Mouse (Mus musculus) heart, postnatal 36 days (tissue): Measurements from ENCODE around the gene Smyd3. TPM values are rescaled to one million over a fixed set of nuclear protein-coding genes. Genes with fewer than 3 reads are reported as not detected.

Experiments
- DNase-seq, 2 experiments: peaks; one replicate each; pipeline ENCODE4 v3.0.0; 2021 to 2022
- intact Hi-C: fragments of 180-260 bp; cut with DNase I; formaldehyde crosslinking; loops from one replicate; pipeline ENCODE4 v1.15.1; 2025
- total RNA-seq, 2 experiments: library from RNA; stranded (reverse); gene quantifications; 2 replicates each; pipeline ENCODE4 v1.2.3; 2021

Smyd3 gene
- total RNA-seq, 2 experiments from 2014 or later, result 6.9 to 7.2 TPM

GRCm38 (mm10) chr1:179142177-179142576, 375.7 kb downstream of the Smyd3 start:
- intact Hi-C loops, result loop anchor here (1.0 to 5.0 kb wide), 4 partner anchors 90 to 615 kb away; no protein-coding TSS in a partner anchor
- DNase-seq, result peak; percentile 36 to 38

DNA sequence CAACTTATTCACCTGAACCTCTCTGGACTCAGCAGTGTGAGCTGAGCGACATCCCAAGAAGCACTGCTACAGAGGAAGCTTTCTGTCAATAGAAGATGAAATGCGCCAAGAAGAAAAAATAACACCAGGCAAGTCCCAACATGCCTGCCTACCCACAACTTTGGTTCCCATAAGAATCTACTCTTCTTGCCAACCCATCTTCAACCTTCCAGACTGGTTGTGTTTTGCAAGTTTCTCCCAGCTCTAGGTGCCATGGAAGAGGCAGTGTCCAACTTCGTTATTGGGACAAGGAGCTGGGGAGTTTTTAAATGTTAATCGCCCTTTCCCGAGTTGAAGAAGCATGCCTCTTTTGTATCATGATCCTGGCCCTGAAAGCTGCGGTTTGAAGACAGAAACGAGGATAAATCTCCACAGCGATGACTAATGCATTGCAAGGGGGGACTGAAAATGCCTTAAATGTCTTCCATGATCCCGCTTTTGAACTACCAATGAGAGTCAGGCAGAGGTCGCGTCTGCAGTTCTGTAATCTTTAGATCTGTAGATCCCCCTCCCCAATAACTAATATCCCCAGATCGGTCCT, 376.7 kb downstream of the Smyd3 start:
- intact Hi-C loops, result loop anchor here (5.0 kb wide), 3 partner anchors 91 to 336 kb away; no protein-coding TSS in a partner anchor
- no peak for DNase-seq

- DNase-seq, result no peak
- intact Hi-C loops, result no loop called here
Observed at GRCm38 (mm10) chr1:179137145-179137477, 380.7 kb downstream of the Smyd3 start.

DNA sequence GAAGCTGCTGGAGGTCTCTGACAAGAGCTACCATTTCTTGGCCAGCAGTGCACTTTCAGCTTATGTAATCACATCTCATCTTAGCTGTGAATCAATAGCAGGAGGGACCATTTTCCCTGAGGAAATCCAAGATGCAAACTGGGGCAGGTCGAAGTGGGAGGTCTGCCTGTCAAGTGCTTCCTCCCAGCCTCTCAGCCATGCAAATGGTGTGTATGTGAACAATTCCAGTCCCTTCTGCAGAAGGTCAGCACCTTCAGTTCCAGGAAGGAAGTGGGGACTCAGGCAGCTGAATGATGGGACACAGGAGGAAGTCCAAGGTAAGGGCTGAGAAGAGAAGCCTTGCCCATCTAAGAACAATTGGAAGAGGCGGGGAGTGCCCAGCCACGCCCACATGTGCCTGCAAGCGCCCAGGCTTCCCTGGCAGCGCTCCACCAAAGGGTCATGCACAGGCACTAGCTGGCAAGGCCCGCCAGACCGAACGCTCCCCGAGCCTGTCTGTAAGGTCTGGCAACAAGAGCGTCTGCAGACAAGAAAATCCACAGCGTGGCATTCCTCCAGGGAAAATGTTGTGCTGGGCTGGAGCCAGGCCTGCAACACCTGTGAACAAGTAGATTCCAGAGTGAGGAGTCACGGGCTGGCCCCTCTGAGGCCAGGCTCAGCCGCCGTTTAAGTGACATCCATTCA, 381.2 kb downstream of the Smyd3 start:
- intact Hi-C loops, result no loop called here
- DNase-seq, result peak; percentile 37 to 44

DNA sequence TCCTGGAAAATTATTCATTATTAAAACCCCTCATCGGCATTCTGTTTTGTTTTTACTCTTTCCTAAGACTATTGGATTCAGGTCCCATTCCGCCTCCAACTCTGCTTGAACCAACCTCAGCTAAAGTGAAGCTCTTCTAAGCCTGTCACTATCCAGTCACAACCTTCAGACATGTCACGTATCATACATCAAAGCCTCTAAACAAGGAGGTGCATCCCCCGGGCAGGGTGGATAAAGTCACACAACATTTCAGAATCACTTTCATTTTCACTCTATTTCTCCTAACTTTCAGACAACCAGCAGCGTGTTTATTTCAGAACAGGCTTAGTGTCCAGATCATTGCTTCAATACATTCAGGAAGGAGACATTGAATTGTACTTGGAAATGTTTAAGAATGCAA, 387.8 kb downstream of the Smyd3 start:
- intact Hi-C loops, result no loop called here
- DNase-seq, result no peak

DNA sequence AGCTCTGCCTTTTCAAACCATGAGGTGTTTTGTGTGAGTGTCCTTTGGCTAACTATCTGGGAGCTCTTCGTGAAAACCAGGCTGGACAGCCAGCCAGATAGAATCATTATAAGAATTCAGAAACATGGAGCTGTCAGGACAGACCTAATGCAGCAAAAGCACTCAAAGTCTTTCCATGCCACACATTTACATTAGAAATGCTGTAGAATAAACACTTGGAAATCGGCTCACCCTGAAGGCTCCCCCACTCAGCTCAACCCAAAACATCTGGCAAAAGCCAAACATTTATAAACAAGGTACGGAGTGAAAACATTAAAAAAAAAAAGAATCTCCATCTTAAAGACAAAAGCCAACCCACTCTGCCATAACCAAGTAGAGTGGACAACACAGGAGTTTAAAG, 391.6 kb downstream of the Smyd3 start:
- intact Hi-C loops, result no loop called here
- no peak for DNase-seq

- DNase-seq, result no peak
- intact Hi-C loops, result no loop called here
Observed at GRCm38 (mm10) chr1:179122476-179123229, 395.2 kb downstream of the Smyd3 start.

- intact Hi-C loops, result no loop called here
- no peak for DNase-seq
Observed at GRCm38 (mm10) chr1:179120217-179120966, 397.4 kb downstream of the Smyd3 start.

GRCm38 (mm10) chr1:179118673-179119072, 399.2 kb downstream of the Smyd3 start:
- intact Hi-C loops, result no loop called here
- no peak for DNase-seq

- no peak for DNase-seq
- intact Hi-C loops, result no loop called here
Observed at GRCm38 (mm10) chr1:179116729-179117663, 400.8 kb downstream of the Smyd3 start.

DNA sequence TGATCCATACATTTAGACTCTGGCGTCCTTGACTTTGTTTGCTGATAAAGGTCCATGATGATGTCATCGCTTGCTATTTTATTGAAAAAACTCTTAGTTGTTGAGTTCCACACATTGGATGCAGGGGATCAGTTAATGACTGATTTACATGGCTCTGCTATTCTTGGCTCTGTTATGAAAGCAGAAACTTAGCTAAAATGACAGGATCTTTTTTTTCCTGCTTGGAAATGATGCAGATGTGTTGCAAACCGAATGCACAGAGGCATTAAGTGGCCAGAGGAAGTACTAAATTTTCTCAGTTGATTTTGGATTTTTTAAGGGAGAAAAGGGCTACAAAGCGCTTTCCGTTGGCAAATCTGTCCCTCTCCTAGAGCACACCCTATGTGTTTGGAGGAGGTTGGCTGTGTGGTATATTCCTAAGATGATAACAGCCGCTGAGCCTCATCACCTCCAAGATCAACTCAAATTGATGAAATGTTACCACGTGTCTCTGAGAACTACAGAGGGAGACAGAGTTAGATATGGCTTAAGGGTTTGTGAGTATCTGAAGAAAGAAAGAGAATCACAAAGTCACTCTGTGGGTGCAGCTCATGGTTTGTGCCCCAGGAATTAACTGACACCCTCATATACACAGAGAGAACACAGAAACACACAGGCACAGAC, 402.9 kb downstream of the Smyd3 start:
- intact Hi-C loops, result no loop called here
- no peak for DNase-seq

GRCm38 (mm10) chr1:179114385-179114784, 403.5 kb downstream of the Smyd3 start:
- intact Hi-C loops, result no loop called here
- DNase-seq, result no peak

DNA sequence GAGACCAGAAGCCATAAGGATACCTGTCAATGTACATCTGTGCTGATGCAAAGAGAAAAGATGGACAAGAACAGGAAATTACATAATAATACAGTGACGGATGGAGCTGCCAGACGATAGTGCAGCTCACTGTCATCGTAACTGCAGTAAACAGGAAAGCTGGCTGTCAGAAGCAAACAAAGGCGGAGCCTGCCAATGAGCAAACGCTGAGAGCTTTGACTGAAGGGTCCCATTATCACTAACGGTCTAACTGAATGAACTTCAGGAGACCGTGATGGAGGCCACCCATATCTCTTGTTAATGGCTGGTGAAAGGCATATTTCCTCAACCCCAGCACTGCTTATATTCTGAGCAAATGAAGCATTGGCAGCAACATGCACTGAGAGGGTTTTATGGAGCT, 409.1 kb downstream of the Smyd3 start:
- intact Hi-C loops, result no loop called here
- no peak for DNase-seq

DNA sequence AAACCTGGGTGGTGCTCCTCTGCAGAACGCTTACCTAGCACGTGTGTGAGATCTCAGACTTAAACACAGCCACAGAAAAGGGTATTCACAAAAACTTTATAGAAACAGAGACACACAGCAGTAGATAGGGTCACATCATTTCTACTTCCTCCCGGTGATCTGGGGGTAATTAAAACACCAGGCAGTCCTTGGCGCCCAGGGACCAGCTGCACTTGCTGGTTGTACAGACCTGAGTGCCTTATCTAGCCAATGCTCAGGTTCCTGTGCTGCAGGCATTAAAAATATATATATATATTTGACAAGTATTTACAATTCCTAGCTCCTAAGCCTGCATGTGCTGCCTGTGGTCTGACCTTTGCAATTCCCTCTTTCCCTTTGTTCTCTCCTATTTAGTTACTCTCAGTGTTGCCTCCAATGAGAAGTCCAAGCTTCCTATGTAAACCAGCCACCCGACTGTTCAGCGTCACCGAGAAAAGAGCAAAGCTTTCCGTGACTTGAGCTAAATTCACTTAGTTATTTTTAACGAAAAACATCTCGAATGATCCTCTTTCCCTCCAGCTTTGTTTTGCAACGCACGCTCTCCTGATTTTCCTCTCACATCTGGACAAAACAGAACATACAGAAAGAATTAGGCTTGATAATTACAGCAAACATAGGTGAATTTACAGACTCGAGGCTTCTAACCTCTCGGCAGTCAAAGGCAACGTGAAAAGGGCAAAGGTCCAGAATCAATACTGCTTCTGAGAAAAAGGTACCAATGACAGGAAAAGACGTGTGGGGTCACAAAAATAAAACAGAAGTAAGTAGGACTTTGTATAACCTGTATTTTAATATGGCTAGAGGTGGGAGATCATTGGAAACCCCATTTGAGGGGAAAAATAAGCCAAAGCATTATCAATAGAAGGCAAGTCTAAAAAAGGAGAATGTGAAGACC, 409.8 kb downstream of the Smyd3 start:
- DNase-seq, result no peak
- intact Hi-C loops, result no loop called here

DNA sequence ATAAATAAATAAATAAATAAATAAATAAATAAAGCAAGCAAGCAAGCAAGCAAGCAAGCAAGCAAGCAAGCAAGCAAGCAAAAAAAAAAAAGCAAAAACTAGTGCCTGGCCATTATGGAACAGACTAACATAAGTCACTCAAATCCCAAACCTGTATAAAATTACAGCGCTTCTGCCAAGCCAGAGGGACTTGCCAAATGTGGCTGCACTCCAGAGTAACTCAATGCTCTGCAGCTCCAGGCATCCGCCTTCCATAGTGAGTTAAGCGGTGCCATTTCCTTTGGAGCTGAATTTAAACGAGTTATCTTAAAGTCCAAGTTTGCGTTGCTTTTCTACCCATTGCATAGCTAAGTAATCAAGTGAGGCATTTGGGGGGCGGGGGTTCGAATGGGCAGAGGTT, 410.6 kb downstream of the Smyd3 start:
- no peak for DNase-seq
- intact Hi-C loops, result no loop called here

DNA sequence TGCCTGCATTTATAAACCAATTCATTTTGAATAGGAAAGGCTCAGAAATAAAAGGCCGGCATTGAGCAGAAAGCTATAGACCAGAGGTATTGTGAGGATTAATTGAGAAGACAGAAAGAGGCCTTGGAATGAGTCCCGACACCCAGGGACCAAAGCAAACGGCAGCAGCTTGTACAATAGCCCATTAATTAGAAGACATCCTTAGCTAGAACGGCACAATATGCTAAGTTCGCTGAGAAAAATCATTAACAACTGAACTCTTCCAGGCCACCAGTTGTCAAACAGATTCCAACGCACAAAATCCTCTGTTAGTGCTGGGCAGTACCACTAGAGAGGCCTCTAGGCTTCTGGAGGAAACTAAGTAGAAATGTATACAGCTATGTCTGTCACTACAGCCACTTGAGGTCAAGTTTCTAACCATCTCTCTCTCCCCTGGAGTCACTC, 411.1 kb downstream of the Smyd3 start:
- DNase-seq, result no peak
- intact Hi-C loops, result no loop called here

DNA sequence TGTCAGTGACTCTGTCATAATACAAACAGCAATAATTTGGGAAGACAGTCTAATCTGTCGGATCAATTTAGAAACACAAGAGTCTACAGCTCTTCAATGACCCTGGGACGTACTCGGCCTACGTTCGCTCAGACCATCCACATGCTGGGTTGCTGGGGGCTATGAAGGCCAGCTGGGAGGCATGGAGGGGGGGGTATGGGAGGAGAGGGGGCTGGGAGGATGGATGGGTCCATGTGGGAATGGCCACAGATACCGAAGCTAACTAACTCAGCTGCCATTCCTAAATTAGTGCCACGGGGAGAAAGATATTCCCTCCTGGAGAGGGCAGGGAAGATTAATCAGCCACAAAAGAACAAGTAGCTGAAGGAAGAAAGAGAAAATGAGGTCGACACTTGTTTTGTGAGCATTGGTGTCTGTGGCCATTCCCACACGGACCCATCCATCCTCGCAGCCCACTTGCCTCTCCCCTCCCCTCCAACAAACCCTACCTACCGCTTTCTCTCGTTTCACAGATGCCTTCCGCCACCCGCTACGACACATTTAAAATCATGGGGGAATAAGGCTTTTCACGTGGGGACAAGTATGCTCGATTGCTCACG, 411.6 kb downstream of the Smyd3 start:
- no peak for DNase-seq
- intact Hi-C loops, result no loop called here

- no peak for DNase-seq
- intact Hi-C loops, result no loop called here
Observed at GRCm38 (mm10) chr1:179104447-179104846, 413.4 kb downstream of the Smyd3 start.
